Mouse (Mus musculus) neural tube, embryonic 10.5 days (tissue): ENCODE data around the gene Lrrc4b.

Experiments
- DNase-seq: peaks from one replicate; pipeline ENCODE4 v3.0.0-alpha.2; 2017; ENCODE audit warnings: low spot score; ENCODE audit errors: extremely low spot score

The Lrrc4b gene

GRCm38 (mm10) chr7:44428968-44429521 is at the start of gene Lrrc4b:
Gene Lrrc4b (plus strand): TSS chr7:44429018.
- DNase-seq, result peak; percentile 81

DNA sequence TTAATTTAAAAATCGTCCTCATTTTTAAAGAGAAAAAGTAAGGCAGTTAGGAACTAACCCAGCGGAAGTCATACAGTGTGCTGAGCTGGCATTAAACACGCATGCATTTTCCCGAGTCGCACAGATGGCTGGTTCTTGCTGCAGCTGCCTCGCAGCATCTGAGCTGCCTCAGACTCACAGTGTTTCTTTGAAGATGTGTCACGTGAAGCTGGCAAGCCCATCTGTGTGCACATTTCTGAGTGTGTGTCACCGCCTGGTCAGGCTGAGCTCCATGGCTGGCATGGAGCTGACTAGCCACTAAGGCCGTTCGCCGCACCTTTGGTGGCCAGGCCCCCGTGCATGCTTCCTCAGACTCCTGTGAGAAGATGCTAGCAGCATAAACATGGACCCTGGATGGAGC is 46.3 kb upstream of the Lrrc4b start:
- DNase-seq, result no peak

- DNase-seq, result peak; percentile 70
Observed at GRCm38 (mm10) chr7:44383980-44384715, 44.7 kb upstream of the Lrrc4b start, which contains the start of gene Syt3. Gene Syt3 (plus strand): TSS chr7:44384102.

GRCm38 (mm10) chr7:44384716-44385059 is 44.1 kb upstream of the Lrrc4b start:
- no peak for DNase-seq

DNA sequence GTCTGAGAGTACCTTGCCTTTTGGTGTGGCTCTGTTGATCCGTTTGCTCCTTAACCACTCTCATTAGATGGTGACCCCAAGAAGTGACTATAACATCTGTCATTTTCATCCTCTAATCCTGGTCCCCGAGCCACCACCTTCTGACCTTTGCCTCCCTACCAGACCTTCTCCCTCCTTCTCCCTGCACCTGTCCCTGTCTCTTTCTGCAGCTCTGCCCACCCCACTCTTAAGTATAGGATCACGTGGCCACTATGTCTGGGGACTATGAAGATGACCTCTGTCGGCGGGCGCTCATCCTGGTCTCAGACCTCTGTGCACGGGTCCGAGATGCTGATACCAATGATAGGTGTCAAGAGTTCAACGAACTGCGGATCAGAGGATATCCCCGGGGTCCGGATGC is 43.1 kb upstream of the Lrrc4b start, which contains the start of gene 1700008O03Rik:
1700008O03Rik (minus strand) TSS at position 101 of the 400 bp plus-strand sequence.
- DNase-seq, result no peak

GRCm38 (mm10) chr7:44391831-44392230 is 37.0 kb upstream of the Lrrc4b start:
- DNase-seq, result no peak

DNA sequence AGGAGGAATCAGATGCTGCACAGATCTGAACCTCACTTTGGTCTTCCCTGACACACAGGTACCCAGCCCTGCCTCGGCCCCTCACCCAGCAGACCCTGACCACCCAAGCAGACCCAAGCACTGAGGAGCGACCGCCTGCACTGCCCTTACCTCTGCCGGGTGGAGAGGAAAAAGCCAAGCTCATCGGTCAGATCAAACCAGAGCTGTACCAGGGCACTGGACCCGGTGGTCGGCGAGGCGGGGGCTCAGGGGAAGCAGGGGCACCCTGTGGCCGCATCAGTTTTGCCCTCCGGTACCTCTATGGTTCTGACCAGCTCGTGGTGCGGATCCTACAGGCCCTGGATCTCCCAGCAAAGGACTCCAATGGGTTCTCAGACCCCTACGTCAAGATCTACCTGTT is 36.5 kb upstream of the Lrrc4b start:
- DNase-seq, result no peak

- DNase-seq, result no peak
Observed at GRCm38 (mm10) chr7:44393284-44393683, 35.5 kb upstream of the Lrrc4b start.

DNA sequence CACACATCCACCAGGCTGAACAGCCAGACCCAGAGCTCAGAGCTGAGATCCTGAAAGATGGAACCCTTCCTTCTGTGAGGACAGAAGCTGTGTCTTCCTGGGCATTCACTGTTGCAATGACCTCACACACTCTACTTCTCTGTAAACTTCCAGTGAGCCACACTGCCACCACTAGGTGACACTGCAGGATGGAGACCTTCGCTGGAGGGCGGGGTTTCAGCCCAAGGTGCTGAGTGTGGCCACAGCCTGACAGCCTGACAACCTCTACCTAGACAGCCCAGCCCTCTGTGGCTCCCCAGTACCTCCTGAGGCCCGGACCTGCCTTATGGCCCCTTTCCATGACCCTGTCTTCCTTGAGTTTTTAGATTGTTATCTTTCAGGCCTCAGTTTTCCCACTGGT is 30.2 kb upstream of the Lrrc4b start:
- peak; percentile 33 for DNase-seq

GRCm38 (mm10) chr7:44401673-44402072 is 27.1 kb upstream of the Lrrc4b start:
- DNase-seq, result no peak

GRCm38 (mm10) chr7:44405346-44406014 is 23.3 kb upstream of the Lrrc4b start:
- DNase-seq, result peak; percentile 93

- no peak for DNase-seq
Observed at GRCm38 (mm10) chr7:44406015-44406355, 22.8 kb upstream of the Lrrc4b start.

DNA sequence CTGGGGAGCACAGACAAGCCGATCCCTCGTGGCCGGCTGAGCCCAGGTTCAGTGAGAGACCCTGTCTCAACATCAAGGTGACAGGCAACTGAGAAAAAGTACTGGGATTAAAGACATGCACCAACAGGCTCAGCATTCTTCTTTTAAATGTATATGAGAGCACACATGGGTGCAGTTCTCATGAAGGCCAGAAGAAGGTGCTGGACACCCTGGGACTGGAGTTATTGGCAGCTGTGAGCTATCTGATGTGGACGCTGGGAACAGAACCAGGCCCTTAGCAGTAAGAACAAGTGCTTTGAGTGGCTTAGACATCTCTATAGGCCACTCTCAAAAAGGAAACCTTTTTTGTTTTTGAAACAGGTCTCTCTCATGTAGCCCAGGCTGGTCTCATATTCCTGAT is 17.7 kb upstream of the Lrrc4b start:
- DNase-seq, result no peak

GRCm38 (mm10) chr7:44413307-44413706 is 15.5 kb upstream of the Lrrc4b start:
- no peak for DNase-seq

DNA sequence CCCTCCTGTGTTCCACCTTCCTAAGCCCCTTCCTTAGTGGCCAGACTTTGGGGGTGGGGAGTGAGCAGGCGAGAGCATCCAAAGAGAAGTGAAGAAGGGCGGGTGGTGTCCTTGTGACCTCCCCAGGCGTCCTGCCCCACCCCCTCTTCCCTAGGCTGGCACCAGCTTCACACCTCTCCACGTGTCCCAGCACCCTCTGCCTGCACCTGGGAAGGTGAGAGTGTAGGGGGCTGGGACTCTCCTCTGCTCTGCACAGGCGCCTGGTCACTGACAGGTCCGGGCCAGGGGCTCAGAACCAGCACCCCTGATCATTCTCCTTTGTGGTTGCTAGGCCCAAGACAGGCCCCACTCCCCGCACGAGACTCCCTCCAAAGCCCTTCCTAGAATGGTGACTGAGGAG is 1.2 kb upstream of the Lrrc4b start:
- DNase-seq, result no peak

GRCm38 (mm10) chr7:44428171-44428950 is 457 bp upstream of the Lrrc4b start:
- DNase-seq, result peak; percentile 75

DNA sequence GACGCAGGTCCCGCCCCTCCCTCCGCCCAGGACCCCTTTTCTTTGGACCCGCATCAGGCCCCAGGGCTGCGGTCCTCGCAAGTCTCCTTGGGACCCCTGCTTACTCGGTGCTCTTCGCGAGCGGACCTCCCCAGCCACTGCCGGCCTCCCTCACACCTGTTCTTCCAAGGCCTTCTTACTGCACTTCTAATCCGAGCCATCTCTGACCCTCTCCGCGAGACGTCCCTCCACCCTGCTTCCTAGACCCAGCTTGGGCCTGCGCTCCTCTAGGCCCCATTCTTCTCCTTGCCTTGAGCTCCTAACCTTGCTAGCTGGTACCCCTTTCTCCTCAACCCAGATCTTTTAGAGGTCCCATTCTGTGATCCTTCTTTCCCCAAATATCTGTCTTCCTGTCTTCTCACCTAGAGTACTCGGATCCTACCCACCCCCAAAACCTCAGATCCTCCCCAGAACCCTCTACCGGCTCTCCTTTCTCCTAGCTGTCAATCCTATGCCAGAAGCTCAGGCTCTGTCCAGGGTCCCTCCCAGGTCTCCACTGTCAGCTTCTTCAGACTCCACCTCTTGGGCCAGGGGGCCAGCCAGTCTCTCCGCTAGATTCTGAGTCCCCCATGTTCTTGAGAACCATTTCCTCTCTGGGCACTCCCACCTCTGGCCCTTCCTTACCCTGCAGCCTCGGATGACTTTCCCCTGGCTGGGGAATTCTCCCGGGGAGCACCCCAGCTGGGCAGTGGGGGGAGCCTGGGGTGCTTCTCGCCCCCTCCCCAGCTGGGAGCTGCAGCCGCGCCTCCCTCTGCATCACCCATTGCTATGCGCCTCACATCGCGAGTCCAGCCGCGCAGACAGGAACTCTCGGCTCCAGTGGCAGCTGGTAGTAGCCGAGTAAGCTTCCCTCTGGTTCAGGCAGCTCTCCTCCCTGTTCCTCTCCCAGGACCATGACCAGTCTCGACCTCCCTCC is 993 bp downstream of the Lrrc4b start:
- DNase-seq, result peak; percentile 41

DNA sequence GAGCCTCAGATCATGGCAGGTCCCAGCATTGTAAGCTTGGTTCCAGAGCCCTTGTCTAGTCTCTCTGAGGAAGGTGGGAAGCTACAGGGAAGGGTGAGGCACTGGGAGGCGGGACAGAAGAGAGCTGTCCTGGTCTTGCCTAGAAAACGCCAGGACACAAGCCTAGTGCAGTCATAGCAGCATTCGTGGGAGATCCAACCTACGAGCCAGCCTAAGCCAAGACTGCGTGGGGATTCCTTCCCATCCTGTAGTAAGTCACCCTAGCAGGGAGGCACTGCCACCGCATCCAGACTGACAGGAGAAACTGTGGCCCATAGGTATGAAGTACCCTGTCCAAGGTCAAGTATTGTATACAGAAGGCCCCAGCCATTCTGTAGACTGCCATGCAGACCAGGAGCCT is 3.7 kb downstream of the Lrrc4b start:
- DNase-seq, result no peak

GRCm38 (mm10) chr7:44433371-44433770 is 4.6 kb downstream of the Lrrc4b start:
- peak; percentile 55 for DNase-seq

GRCm38 (mm10) chr7:44434089-44434488 is 5.3 kb downstream of the Lrrc4b start:
- DNase-seq, result no peak

- no peak for DNase-seq
Observed at GRCm38 (mm10) chr7:44435796-44436195, 7.0 kb downstream of the Lrrc4b start.
